ENCODE assay signal across 11 mouse cellular contexts in the genomic region with DNA sequence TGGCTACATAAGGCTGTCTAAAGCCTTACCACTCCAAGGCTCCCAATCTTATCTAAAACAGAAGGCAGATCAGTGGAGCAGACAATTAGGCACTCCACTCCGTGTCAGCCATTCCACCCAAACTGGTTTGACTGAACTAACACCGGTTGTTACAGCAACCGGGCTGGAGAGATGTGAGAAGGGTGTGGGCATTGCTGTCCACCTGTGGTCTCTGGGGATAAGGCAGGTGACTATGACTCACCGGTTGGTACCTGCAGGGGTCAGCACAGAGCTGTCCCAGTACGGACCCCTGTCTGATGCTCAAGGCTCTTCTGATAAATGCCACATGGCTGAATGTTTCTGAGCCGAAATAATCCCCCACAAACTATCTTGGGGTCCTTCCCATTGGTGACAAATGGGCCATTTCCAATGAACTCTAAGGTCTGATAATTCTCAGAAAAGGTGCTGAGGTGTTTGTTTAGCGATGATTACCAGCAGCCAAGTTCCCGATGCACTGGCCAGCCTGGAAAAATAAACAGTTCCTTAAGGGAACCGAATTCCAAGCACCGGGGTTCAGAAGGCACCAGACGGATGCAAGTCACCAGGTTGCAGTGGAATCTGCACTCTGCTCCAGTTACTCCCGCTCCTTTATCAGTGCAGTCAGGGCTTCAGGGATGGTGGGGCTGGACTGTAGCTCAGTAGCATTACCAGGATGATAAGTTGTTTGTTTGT. TPM values are rescaled to one million over a fixed set of nuclear protein-coding genes. Genes with fewer than 3 reads are reported as not detected.
DNase-seq lines count a peak whose midpoint lies in the region; ATAC-seq and TF ChIP-seq lines count a peak whose summit lies in the region.
"Had no signal": no experiment of that assay in that cellular context is flagged by ENCODE, and none has a peak within 500 bp of the region (broad histone marks: within the 10 kb centered on the region; RNA-seq: fewer than 3 reads in every experiment).

No protein-coding gene starts in this region.

- H3K9ac ChIP-seq in stomach, embryonic 14.5 days (replicated peaks; ENCODE audit: low read depth, low read length) = no peak overlapping the region
- no peak overlapping the region for H3K9ac ChIP-seq in forebrain, embryonic 14.5 days (ENCODE audit: low read length)

- H3K27ac ChIP-seq in stomach, embryonic 14.5 days (ENCODE audit: low read length) = no peak overlapping the region
- no peak overlapping the region for H3K27ac ChIP-seq in midbrain, embryonic 10.5 days (replicated peaks)
- H3K27ac ChIP-seq in forebrain, embryonic 14.5 days (ENCODE audit: low read depth, low read length) = no peak overlapping the region

- no peaks in the 10 kb centered on the region for H3K36me3 ChIP-seq in stomach, embryonic 14.5 days (ENCODE audit: control insufficient read depth, insufficient read depth, low read length)
- H3K36me3 ChIP-seq in midbrain, embryonic 10.5 days = no peaks in the 10 kb centered on the region
- no peaks in the 10 kb centered on the region for H3K36me3 ChIP-seq in forebrain, embryonic 14.5 days (ENCODE audit: control insufficient read depth, insufficient read depth, low read length)

- WGBS in lung, adult 2 months = 36% methylated on average over 12 of the region's 12 CpGs
- 28% methylated on average over 12 of the region's 12 CpGs for WGBS in stomach, embryonic 14.5 days
- 60% methylated on average over 12 of the region's 12 CpGs for WGBS in midbrain, embryonic 10.5 days
- WGBS in forebrain, embryonic 14.5 days = 66% methylated on average over 12 of the region's 12 CpGs

- no peaks in the 10 kb centered on the region for H3K9me3 ChIP-seq in stomach, embryonic 14.5 days (ENCODE audit: control insufficient read depth, low read depth, low read length)
- H3K9me3 ChIP-seq in midbrain, embryonic 10.5 days (replicated peaks) = no peaks in the 10 kb centered on the region
- H3K9me3 ChIP-seq in forebrain, embryonic 14.5 days (replicated peaks; ENCODE audit: control insufficient read depth, low read length) = no peaks in the 10 kb centered on the region

- no peaks in the 10 kb centered on the region for H3K27me3 ChIP-seq in stomach, embryonic 14.5 days (ENCODE audit: control insufficient read depth, insufficient read depth, low read length)
- no peaks in the 10 kb centered on the region for H3K27me3 ChIP-seq in midbrain, embryonic 10.5 days (ENCODE audit: low read depth, poor library complexity, severe bottlenecking)
- no peaks in the 10 kb centered on the region for H3K27me3 ChIP-seq in forebrain, embryonic 14.5 days (replicated peaks; ENCODE audit: control insufficient read depth, insufficient read depth, low read length)

- no peak overlapping the region for H3K4me2 ChIP-seq in stomach, embryonic 14.5 days (replicated peaks; ENCODE audit: low read depth, low read length)
- no peak overlapping the region for H3K4me2 ChIP-seq in forebrain, embryonic 14.5 days (ENCODE audit: low read length)

- peak; percentile 8 for DNase-seq in embryo, embryonic 9.5 days (ENCODE audit: extremely low spot score)
- no peak for DNase-seq in embryo, embryonic 10 days (ENCODE audit: low spot score)
- DNase-seq in lung, adult 2 months = peak; percentile 5
- DNase-seq in lung, adult 18-20 months = no peak
- peak; percentile 8 to 19 for DNase-seq in kidney, adult 8-10 months
- DNase-seq in midbrain, embryonic 10.5 days (ENCODE audit: low spot score) = no peak
- DNase-seq in forebrain, embryonic 14.5 days (ENCODE audit: low spot score) = no peak
- DNase-seq: cerebellum, postnatal 36 days had no signal

- no peaks in the 10 kb centered on the region for H3K4me1 ChIP-seq in lung, adult 2 months (ENCODE audit: control insufficient read depth, insufficient read depth, low read length)
- no peaks in the 10 kb centered on the region for H3K4me1 ChIP-seq in stomach, embryonic 14.5 days (ENCODE audit: control insufficient read depth, insufficient read depth, low read length)
- H3K4me1 ChIP-seq in midbrain, embryonic 10.5 days = no peaks in the 10 kb centered on the region
- H3K4me1 ChIP-seq in forebrain, embryonic 14.5 days (ENCODE audit: control insufficient read depth, insufficient read depth, low read length) = no peaks in the 10 kb centered on the region

- peak; percentile 42; the same call in 1 of the 2 replicates for ATAC-seq in stomach, embryonic 14.5 days (ENCODE audit: insufficient number of reproducible peaks, insufficient read depth, low FRiP score, low read depth)
- no peak for ATAC-seq in forebrain, embryonic 14.5 days

- no peak for TF ChIP-seq POLR2A in lung, adult 2 months (IDR thresholded peaks at IDR 0.05; ENCODE audit: borderline replicate concordance, extremely low read depth, low read depth, low read length)

- peak; percentile 31; the same call in 1 of the 2 replicates for TF ChIP-seq CTCF in lung, adult 2 months (IDR thresholded peaks at IDR 0.05; ENCODE audit: insufficient read depth, low read length)

- no peak overlapping the region for H3K4me3 ChIP-seq in lung, adult 2 months (replicated peaks; ENCODE audit: extremely low read depth, low read depth, low read length)
- H3K4me3 ChIP-seq in stomach, embryonic 14.5 days (ENCODE audit: low read depth, low read length) = no peak overlapping the region
- H3K4me3 ChIP-seq in midbrain, embryonic 10.5 days = no peak overlapping the region
- H3K4me3 ChIP-seq in forebrain, embryonic 14.5 days (ENCODE audit: low read depth, low read length) = no peak overlapping the region

RNA-seq across cellular contexts. Expression of gene Cfap221, which starts 31.1 kb away (rescaled TPM):
- 0.66 and 0.69 TPM in 2 replicates for polyA plus RNA-seq in lung, adult 2 months (2012; rRNA removed)
- polyA plus RNA-seq in stomach, embryonic 14.5 days (2014; fragmentation: Nextera tagmentation; extraction: Ambion mirVana) = not detected in 2 replicates
- polyA plus RNA-seq in midbrain, embryonic 10.5 days (2016; fragmentation: Nextera tagmentation; extraction: Ambion mirVana) = 0.06 and 0.14 TPM in 2 replicates
- 0.15 and 0.48 TPM in 2 replicates for polyA plus RNA-seq in forebrain, embryonic 14.5 days (2014; fragmentation: Nextera tagmentation; extraction: Ambion mirVana)
- polyA plus RNA-seq: urinary bladder, adult 2 months had no signal

RNA-seq across cellular contexts. Expression of gene Sctr, which starts 40.7 kb away (rescaled TPM):
- 0.33 and 0.63 TPM in 2 replicates for polyA plus RNA-seq in lung, adult 2 months (2012; rRNA removed)
- polyA plus RNA-seq in stomach, embryonic 14.5 days (2014; fragmentation: Nextera tagmentation; extraction: Ambion mirVana) = 2.0 and 2.2 TPM in 2 replicates
- polyA plus RNA-seq in midbrain, embryonic 10.5 days (2016; fragmentation: Nextera tagmentation; extraction: Ambion mirVana) = 0.26 and 0.79 TPM in 2 replicates
- polyA plus RNA-seq in forebrain, embryonic 14.5 days (2014; fragmentation: Nextera tagmentation; extraction: Ambion mirVana) = 0.52 and 0.56 TPM in 2 replicates
- polyA plus RNA-seq: heart, embryonic 16.5 days had no signal

RNA-seq across cellular contexts. Expression of gene Tmem177, which starts 53.0 kb away (rescaled TPM):
- polyA plus RNA-seq in lung, adult 2 months (2012; rRNA removed) = 2.8 and 4.3 TPM in 2 replicates
- 6.2 and 7.0 TPM in 2 replicates for polyA plus RNA-seq in stomach, embryonic 14.5 days (2014; fragmentation: Nextera tagmentation; extraction: Ambion mirVana)
- 12.5 and 13.2 TPM in 2 replicates for polyA plus RNA-seq in midbrain, embryonic 10.5 days (2016; fragmentation: Nextera tagmentation; extraction: Ambion mirVana)
- 13.3 TPM in 2 replicates for polyA plus RNA-seq in forebrain, embryonic 14.5 days (2014; fragmentation: Nextera tagmentation; extraction: Ambion mirVana)

Comparison
In these comparisons a context has a peak if more than half of its experiments do, and no peak if none do; other contexts are left out.
1. DNase-seq: peak in embryo, embryonic 9.5 days (single experiment), lung, adult 2 months (single experiment) and kidney, adult 8-10 months (2 of 2); none in embryo, embryonic 10 days (single experiment), lung, adult 18-20 months (0 of 2), midbrain, embryonic 10.5 days (single experiment) and forebrain, embryonic 14.5 days (single experiment).